Mouse (Mus musculus): Measurements from ENCODE around the gene Cdhr5. TPM values are rescaled to one million over a fixed set of nuclear protein-coding genes. Genes with fewer than 3 reads are reported as not detected.
A peak's percentile ranks its signal among the peaks of the same experiment; 100 is the strongest.

Cdhr5 gene
- polyA plus RNA-seq, 1 experiment: 0.07 TPM

GRCm38 (mm10) chr7:141270631-141271030, 6.0 kb downstream of the Cdhr5 start:
- Histone ChIP-seq H3K4me3 (no peak overlapping the region), H3K79me2 (ENCODE audit: control insufficient read depth, insufficient read depth) (no peaks in the 10 kb centered on the region), H3K27me3 (ENCODE audit: control insufficient read depth, insufficient read depth, insufficient read length) (peaks cover 8% of the 10 kb centered on the region), H3ac (ENCODE audit: control insufficient read depth, insufficient read length) (no peak overlapping the region), H3K4me2 (ENCODE audit: low read depth) (no peak overlapping the region), H3K36me3 (ENCODE audit: control insufficient read depth, insufficient read depth) (no peaks in the 10 kb centered on the region)
- TF ChIP-seq USF1 (IDR thresholded peaks at IDR 0.05; ENCODE audit: low read depth) (no peak), TCF3 (IDR thresholded peaks at IDR 0.05; ENCODE audit: insufficient read length, low read depth) (no peak), MYOD1 (IDR thresholded peaks at IDR 0.05; ENCODE audit: control insufficient read depth in 1 of 3, insufficient read length in 2 of 3, low read depth in 2 of 3) (no peak), MYOG (IDR thresholded peaks at IDR 0.05; ENCODE audit: control insufficient read depth in 1 of 3, insufficient read depth in 1 of 3, insufficient read length in 2 of 3, low read depth in 2 of 3) (no peak), POLR2AphosphoS2 (IDR thresholded peaks at IDR 0.05; ENCODE audit: insufficient read length, low read depth) (no peak), TCF12 (IDR thresholded peaks at IDR 0.05; ENCODE audit: insufficient read depth, poor library complexity, severe bottlenecking) (no peak), MAX (IDR thresholded peaks at IDR 0.05; ENCODE audit: low read depth) (no peak), SRF (IDR thresholded peaks at IDR 0.05; ENCODE audit: control insufficient read depth, insufficient read length, low read depth) (no peak), CEBPB (IDR thresholded peaks at IDR 0.05; ENCODE audit: insufficient read depth, poor library complexity, severe bottlenecking) (no peak), E2F4 (IDR thresholded peaks at IDR 0.05; ENCODE audit: insufficient read depth) (no peak), POLR2A (IDR thresholded peaks at IDR 0.05; ENCODE audit: insufficient read length, low read depth) (no peak), REST (IDR thresholded peaks at IDR 0.05; ENCODE audit: insufficient read depth, insufficient read length) (no peak)

- H3ac ChIP-seq (ENCODE audit: control insufficient read depth, insufficient read length): no peak overlapping the region
- peaks cover 8% of the 10 kb centered on the region for H3K27me3 ChIP-seq (ENCODE audit: control insufficient read depth, insufficient read depth, insufficient read length)
- no peak overlapping the region for H3K4me3 ChIP-seq
- H3K79me2 ChIP-seq (ENCODE audit: control insufficient read depth, insufficient read depth): no peaks in the 10 kb centered on the region
- TF ChIP-seq MYOD1 (IDR thresholded peaks at IDR 0.05; ENCODE audit: control insufficient read depth in 1 of 3, insufficient read length in 2 of 3, low read depth in 2 of 3) (no peak), CEBPB (IDR thresholded peaks at IDR 0.05; ENCODE audit: insufficient read depth, poor library complexity, severe bottlenecking) (no peak), USF1 (IDR thresholded peaks at IDR 0.05; ENCODE audit: low read depth) (no peak), E2F4 (IDR thresholded peaks at IDR 0.05; ENCODE audit: insufficient read depth) (no peak)
- H3K4me2 ChIP-seq (ENCODE audit: low read depth): no peak overlapping the region
- no peaks in the 10 kb centered on the region for H3K36me3 ChIP-seq (ENCODE audit: control insufficient read depth, insufficient read depth)
These were observed 7.4 kb downstream of the Cdhr5 start for GRCm38 (mm10) chr7:141269273-141269545.

GRCm38 (mm10) chr7:141268466-141269272, 7.9 kb downstream of the Cdhr5 start:
- Histone ChIP-seq H3K4me3 (no peak overlapping the region), H3K4me2 (ENCODE audit: low read depth) (no peak overlapping the region), H3K27me3 (ENCODE audit: control insufficient read depth, insufficient read depth, insufficient read length) (peaks cover 8% of the 10 kb centered on the region), H3ac (ENCODE audit: control insufficient read depth, insufficient read length) (no peak overlapping the region), H3K36me3 (ENCODE audit: control insufficient read depth, insufficient read depth) (no peaks in the 10 kb centered on the region), H3K79me2 (ENCODE audit: control insufficient read depth, insufficient read depth) (no peaks in the 10 kb centered on the region)
- TF ChIP-seq SRF (IDR thresholded peaks at IDR 0.05; ENCODE audit: control insufficient read depth, insufficient read length, low read depth) (no peak), MYOG (IDR thresholded peaks at IDR 0.05; ENCODE audit: control insufficient read depth in 1 of 3, insufficient read depth in 1 of 3, insufficient read length in 2 of 3, low read depth in 2 of 3) (no peak), TCF3 (IDR thresholded peaks at IDR 0.05; ENCODE audit: insufficient read length, low read depth) (no peak), CEBPB (IDR thresholded peaks at IDR 0.05; ENCODE audit: insufficient read depth, poor library complexity, severe bottlenecking) (no peak), E2F4 (IDR thresholded peaks at IDR 0.05; ENCODE audit: insufficient read depth) (no peak), POLR2A (IDR thresholded peaks at IDR 0.05; ENCODE audit: insufficient read length, low read depth) (no peak), REST (IDR thresholded peaks at IDR 0.05; ENCODE audit: insufficient read depth, insufficient read length) (no peak), POLR2AphosphoS2 (IDR thresholded peaks at IDR 0.05; ENCODE audit: insufficient read length, low read depth) (no peak), MAX (IDR thresholded peaks at IDR 0.05; ENCODE audit: low read depth) (no peak), TCF12 (IDR thresholded peaks at IDR 0.05; ENCODE audit: insufficient read depth, poor library complexity, severe bottlenecking) (no peak), MYOD1 (IDR thresholded peaks at IDR 0.05; ENCODE audit: control insufficient read depth in 1 of 3, insufficient read length in 2 of 3, low read depth in 2 of 3) (no peak)

GRCm38 (mm10) chr7:141265739-141266561, 10.6 kb downstream of the Cdhr5 start, which contains the start of gene Irf7:
Irf7 (minus strand) TSS chr7:141266481.
- no peaks in the 10 kb centered on the region for H3K27me3 ChIP-seq (ENCODE audit: control insufficient read depth, insufficient read depth, insufficient read length)
- peak within 1 kb of the TSS; percentile 75 for H3K4me2 ChIP-seq (ENCODE audit: low read depth)
- TF ChIP-seq TCF3 (IDR thresholded peaks at IDR 0.05; ENCODE audit: insufficient read length, low read depth) (no peak), MAX (IDR thresholded peaks at IDR 0.05; ENCODE audit: low read depth) (no peak), MYOD1 (IDR thresholded peaks at IDR 0.05; ENCODE audit: control insufficient read depth in 1 of 3, insufficient read length in 2 of 3, low read depth in 2 of 3) (no peak), TCF12 (IDR thresholded peaks at IDR 0.05; ENCODE audit: insufficient read depth, poor library complexity, severe bottlenecking) (no peak), SRF (IDR thresholded peaks at IDR 0.05; ENCODE audit: control insufficient read depth, insufficient read length, low read depth) (no peak), REST (IDR thresholded peaks at IDR 0.05; ENCODE audit: insufficient read depth, insufficient read length) (no peak), MYOG (IDR thresholded peaks at IDR 0.05; ENCODE audit: control insufficient read depth in 1 of 3, insufficient read depth in 1 of 3, insufficient read length in 2 of 3, low read depth in 2 of 3) (no peak)
- peak within 1 kb of the TSS; percentile 40 for H3K4me3 ChIP-seq
- no peak within 1 kb of the TSS for H3ac ChIP-seq (ENCODE audit: control insufficient read depth, insufficient read length)
- H3K36me3 ChIP-seq (ENCODE audit: control insufficient read depth, insufficient read depth): peaks cover 11% of the 10 kb centered on the region
- no peaks in the 10 kb centered on the region for H3K79me2 ChIP-seq (ENCODE audit: control insufficient read depth, insufficient read depth)

Measured in myocyte (in vitro differentiated cells).